Mouse (Mus musculus) G1E-ER4 (cell line): Measurements from ENCODE around the gene Megf8. TPM values are rescaled to one million over a fixed set of nuclear protein-coding genes. Genes with fewer than 3 reads are reported as not detected.

Experiments
- GATA1 ChIP-seq: IDR thresholded peaks from one replicate; pipeline ENCODE4 v1.8.0; 2012; ENCODE audit warnings: low read length, inconsistent platforms
- polyA plus RNA-seq: library from polyadenylated mRNA; stranded (reverse); fragments of >175 nt; gene quantifications from 2 replicates; pipeline ENCODE4 v1.2.3, GENCODE M21; 2012

The Megf8 gene
- polyA plus RNA-seq, 1 experiment: 36.9 TPM

GRCm38 (mm10) chr7:25412833-25413441 lies 96.0 kb downstream of the Megf8 start, which contains the start of gene Cxcl17:
Gene Cxcl17, minus strand, starts transcription at chr7:25412886.
- TF ChIP-seq GATA1: no peak

Other genes with a start within 250 kb of the Megf8 start
- 137 and 175 TPM in 2 replicates for gene Grik5, start 244.8 kb upstream of the Megf8 start, polyA plus RNA-seq
- gene Zfp574, start 244.6 kb upstream of the Megf8 start, polyA plus RNA-seq: 70.8 and 77.5 TPM in 2 replicates
- 0.38 and 0.41 TPM in 2 replicates for gene Pou2f2, start 137.4 kb upstream of the Megf8 start, polyA plus RNA-seq
- gene Dedd2, start 96.5 kb upstream of the Megf8 start, polyA plus RNA-seq: 81.6 and 102 TPM in 2 replicates
- gene Zfp526, start 95.7 kb upstream of the Megf8 start, polyA plus RNA-seq: 56.1 and 57.4 TPM in 2 replicates
- 169 and 188 TPM in 2 replicates for gene Gsk3a, start 79.3 kb upstream of the Megf8 start, polyA plus RNA-seq
- gene Erf, start 66.4 kb upstream of the Megf8 start, polyA plus RNA-seq: 136 and 176 TPM in 2 replicates
- 729 and 741 TPM in 2 replicates for gene Cic, start 49.5 kb upstream of the Megf8 start, polyA plus RNA-seq
- gene Pafah1b3, start 19.2 kb upstream of the Megf8 start, polyA plus RNA-seq: 119 and 158 TPM in 2 replicates
- gene Prr19, start 15.8 kb upstream of the Megf8 start, polyA plus RNA-seq: 0.06 TPM in 1 of 2 replicates, not detected in the other
- gene Tmem145, start 11.1 kb upstream of the Megf8 start, polyA plus RNA-seq: 0.06 TPM in 1 of 2 replicates, not detected in the other
- not detected in 2 replicates for gene Cnfn, start 52.6 kb downstream of the Megf8 start, polyA plus RNA-seq
- gene Lipe, start 81.5 kb downstream of the Megf8 start, polyA plus RNA-seq: 14.8 and 17.6 TPM in 2 replicates
- gene Cxcl17, start 95.7 kb downstream of the Megf8 start, polyA plus RNA-seq: not detected in 2 replicates
- gene Ceacam1, start 160.4 kb downstream of the Megf8 start, polyA plus RNA-seq: not detected in 2 replicates
- not detected in 2 replicates for gene Ceacam2, start 222.7 kb downstream of the Megf8 start, polyA plus RNA-seq